9 mouse cellular contexts compared by ENCODE assay signal in the genomic region with DNA sequence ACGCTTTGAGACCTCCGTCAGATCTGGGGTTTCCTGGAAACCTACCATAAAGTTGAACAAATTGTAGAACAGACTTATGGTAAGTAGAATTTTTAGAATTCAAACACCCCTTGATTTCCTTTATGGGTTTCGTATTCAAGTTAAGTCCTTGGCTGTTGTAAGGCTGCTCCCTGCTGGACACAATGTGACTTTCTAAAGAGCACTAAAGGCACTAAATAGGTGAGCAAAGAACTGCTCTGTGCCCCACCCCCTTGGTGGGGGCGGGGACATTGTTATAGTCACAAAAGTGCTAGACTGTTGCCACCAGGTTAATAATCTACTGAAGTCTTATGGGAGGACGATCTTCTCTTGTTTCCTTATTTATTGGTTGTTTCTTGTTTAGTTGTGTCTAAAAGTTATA. TPM values are rescaled to one million over a fixed set of nuclear protein-coding genes. Genes with fewer than 3 reads are reported as not detected.
A peak's percentile ranks its signal among the peaks of the same experiment; 100 is the strongest.
DNase-seq lines count a peak whose midpoint lies in the region; ATAC-seq and TF ChIP-seq lines count a peak whose summit lies in the region.
"Had no signal": no experiment of that assay in that cellular context is flagged by ENCODE, and none has a peak within 500 bp of the region (broad histone marks: within the 10 kb centered on the region; RNA-seq: fewer than 3 reads in every experiment).

No protein-coding gene starts in this region.

- ATAC-seq in lung, embryonic 14.5 days (ENCODE audit: insufficient read depth), result no peak
- ATAC-seq in stomach, postnatal 0 days (ENCODE audit: low FRiP score, low TSS enrichment), result no peak

- TF ChIP-seq CTCF in lung, embryonic 14.5 days (IDR thresholded peaks at IDR 0.05; ENCODE audit: low read depth), result peak; percentile 24
- peak; percentile 49 for TF ChIP-seq CTCF in stomach, postnatal 0 days (IDR thresholded peaks at IDR 0.05; ENCODE audit: low read depth)

- H3K4me3 ChIP-seq in lung, embryonic 14.5 days (ENCODE audit: low read depth, low read length), result no peak overlapping the region
- H3K4me3 ChIP-seq in stomach, postnatal 0 days (ENCODE audit: low read depth, low read length), result no peak overlapping the region
- H3K4me3 ChIP-seq: heart, embryonic 12.5 days; myocyte had no signal

- H3K9ac ChIP-seq in lung, embryonic 14.5 days, result no peak overlapping the region
- H3K9ac ChIP-seq in stomach, postnatal 0 days (ENCODE audit: low read length), result no peak overlapping the region
- H3K9ac ChIP-seq: heart, embryonic 12.5 days had no signal

- H3K27me3 ChIP-seq in lung, embryonic 14.5 days (ENCODE audit: insufficient read depth, low read length), result no peaks in the 10 kb centered on the region
- no peaks in the 10 kb centered on the region for H3K27me3 ChIP-seq in stomach, postnatal 0 days (ENCODE audit: control insufficient read depth, insufficient read depth, low read length)
- H3K27me3 ChIP-seq: heart, embryonic 12.5 days had no signal

- H3K27ac ChIP-seq in lung, embryonic 14.5 days (ENCODE audit: low read depth), result no peak overlapping the region
- no peak overlapping the region for H3K27ac ChIP-seq in stomach, postnatal 0 days (replicated peaks)

- no peak overlapping the region for H3K4me2 ChIP-seq in lung, embryonic 14.5 days
- no peak overlapping the region for H3K4me2 ChIP-seq in stomach, postnatal 0 days (replicated peaks; ENCODE audit: low read depth)
- H3K4me2 ChIP-seq: heart, embryonic 12.5 days had no signal

- peaks cover 5% of the 10 kb centered on the region; the same call in 1 of the 2 replicates for H3K36me3 ChIP-seq in lung, embryonic 14.5 days (ENCODE audit: insufficient read depth)
- peaks cover 5% of the 10 kb centered on the region; the same call in 1 of the 2 replicates for H3K36me3 ChIP-seq in stomach, postnatal 0 days (ENCODE audit: control insufficient read depth, insufficient read depth, low read length)

- no peaks in the 10 kb centered on the region for H3K9me3 ChIP-seq in lung, embryonic 14.5 days (ENCODE audit: low read depth, low read length)
- no peaks in the 10 kb centered on the region for H3K9me3 ChIP-seq in stomach, postnatal 0 days (ENCODE audit: control insufficient read depth, low read length)
- H3K9me3 ChIP-seq: heart, embryonic 12.5 days had no signal

- 88% methylated on average over 5 of the region's 5 CpGs for WGBS in lung, embryonic 14.5 days
- 83% methylated on average over 5 of the region's 5 CpGs for WGBS in stomach, postnatal 0 days

- intact Hi-C loops in left cerebral cortex, postnatal 4 days (cut with DNase I), result loop anchor here (10.0 kb wide), 1 partner anchor 234 kb away; no protein-coding TSS in a partner anchor

- peak; percentile 27 for DNase-seq in lung, embryonic 14.5 days
- DNase-seq in lung, postnatal 25 days (ENCODE audit: low spot score), result no peak
- peak; percentile 79 for DNase-seq in R1 (ENCODE audit: low read depth, low spot score)
- DNase-seq in cerebellum, postnatal 25 days, result peak; percentile 24 to 49
- no peak for DNase-seq in stomach, postnatal 0 days (ENCODE audit: low spot score)
- no peak for DNase-seq in urinary bladder, adult 2 months (ENCODE audit: low spot score)
- DNase-seq in left cerebral cortex, postnatal 4 days, result no peak

- TF ChIP-seq EP300 in stomach, postnatal 0 days (optimal IDR thresholded peaks at IDR 0.05), result no peak

- H3K4me1 ChIP-seq in lung, embryonic 14.5 days (ENCODE audit: insufficient read depth), result no peaks in the 10 kb centered on the region
- no peaks in the 10 kb centered on the region for H3K4me1 ChIP-seq in stomach, postnatal 0 days (replicated peaks; ENCODE audit: control insufficient read depth, insufficient read depth)
- H3K4me1 ChIP-seq: heart, embryonic 12.5 days had no signal

RNA-seq across cellular contexts. Expression of a gene that starts 3.9 kb away (rescaled TPM):
- polyA plus RNA-seq in lung, embryonic 14.5 days (2014; fragmentation: Nextera tagmentation; extraction: Ambion mirVana), result 119 and 127 TPM in 2 replicates
- 106 TPM in 2 replicates for polyA plus RNA-seq in stomach, postnatal 0 days (2015; fragmentation: Nextera tagmentation; extraction: Ambion mirVana)
- polyA plus RNA-seq in urinary bladder, adult 2 months (2012; rRNA removed), result 56.1 and 62.5 TPM in 2 replicates
- 10 to 100 TPM; 30.1 to 31.9 TPM for total RNA-seq in left cerebral cortex, postnatal 4 days (2021)

RNA-seq across cellular contexts. Expression of a gene that starts 4.0 kb away (rescaled TPM):
- 39.1 and 40.0 TPM in 2 replicates for polyA plus RNA-seq in lung, embryonic 14.5 days (2014; fragmentation: Nextera tagmentation; extraction: Ambion mirVana)
- polyA plus RNA-seq in stomach, postnatal 0 days (2015; fragmentation: Nextera tagmentation; extraction: Ambion mirVana), result 14.0 and 14.1 TPM in 2 replicates
- 7.5 and 7.9 TPM in 2 replicates for polyA plus RNA-seq in urinary bladder, adult 2 months (2012; rRNA removed)
- 10 to 100 TPM; 24.0 to 30.5 TPM for total RNA-seq in left cerebral cortex, postnatal 4 days (2021)

Comparison
In these comparisons a context has a peak if more than half of its experiments do, and no peak if none do; other contexts are left out.
1. DNase-seq: peak in lung, embryonic 14.5 days (single experiment), R1 (single experiment) and cerebellum, postnatal 25 days (2 of 2); none in lung, postnatal 25 days (single experiment), stomach, postnatal 0 days (single experiment), urinary bladder, adult 2 months (single experiment) and left cerebral cortex, postnatal 4 days (single experiment).